Mouse (Mus musculus) ES-E14 (cell line): ENCODE measurements around the gene Rec114. TPM values are rescaled to one million over a fixed set of nuclear protein-coding genes. Genes with fewer than 3 reads are reported as not detected.

Experiments used
- DNase-seq: peaks from one replicate; pipeline ENCODE4 v3.0.0-alpha.2; 2013; ENCODE audit warnings: low read depth, low spot score
- H3K27ac ChIP-seq: 2 replicates; pipeline ENCODE4 v1.5.1; 2012; ENCODE audit warnings: low read depth, mild to moderate bottlenecking, low read length, moderate library complexity, mixed read lengths; ENCODE audit not compliant: poor library complexity, insufficient read depth, severe bottlenecking
- H3K36me3 ChIP-seq: 2 replicates; pipeline ENCODE4 v1.6.1; 2012; ENCODE audit warnings: mild to moderate bottlenecking, low read length, moderate library complexity, mixed read lengths; ENCODE audit not compliant: control insufficient read depth, poor library complexity, insufficient read depth, severe bottlenecking
- H3K4me1 ChIP-seq, 2 experiments: fragments of 150-350 bp in 1 of 2; sonication (generic) in 1 of 2; 2 replicates each; pipeline ENCODE4 v1.6.1; 2012; ENCODE audit warnings: low read length in 2 of 2, mild to moderate bottlenecking in 1 of 2, mixed read lengths in 1 of 2; ENCODE audit not compliant: control insufficient read depth in 2 of 2, insufficient read depth in 2 of 2, poor library complexity in 1 of 2
- H3K4me3 ChIP-seq, 2 experiments: fragments of 150-350 bp in 1 of 2; sonication (generic) in 1 of 2; 2 replicates each; pipeline ENCODE4 v1.5.1; 2012; ENCODE audit warnings: low read length in 2 of 2, low read depth in 1 of 2, mild to moderate bottlenecking in 1 of 2, mixed read lengths in 1 of 2; ENCODE audit not compliant: insufficient read depth in 1 of 2, poor library complexity in 1 of 2, severe bottlenecking in 1 of 2
- H3K9ac ChIP-seq: 2 replicates; pipeline ENCODE4 v1.6.1; 2012; ENCODE audit warnings: low read depth, mild to moderate bottlenecking, low read length, mixed read lengths; ENCODE audit not compliant: poor library complexity, insufficient read depth, severe bottlenecking
- H3K9me3 ChIP-seq: fragments of 150-350 bp; sonication (generic); 2 replicates; pipeline ENCODE4 v1.6.1; 2012; ENCODE audit warnings: low read depth, mild to moderate bottlenecking, low read length; ENCODE audit not compliant: control insufficient read depth, insufficient read depth
- CHD2 ChIP-seq: IDR thresholded peaks from 2 replicates; pipeline ENCODE4 v1.6.1; 2014; ENCODE audit warnings: mild to moderate bottlenecking, low read depth, low read length, inconsistent platforms
- HCFC1 ChIP-seq: IDR thresholded peaks from 2 replicates; pipeline ENCODE4 v1.6.1; 2012; ENCODE audit warnings: low read length, inconsistent platforms, borderline replicate concordance; ENCODE audit not compliant: insufficient read depth
- MAFK ChIP-seq: IDR thresholded peaks from 2 replicates; pipeline ENCODE4 v1.6.1; 2014; ENCODE audit warnings: mild to moderate bottlenecking, low read depth, low read length, inconsistent platforms; ENCODE audit not compliant: insufficient read depth
- ZC3H11A ChIP-seq: IDR thresholded peaks from 2 replicates; pipeline ENCODE4 v1.6.1; 2012; ENCODE audit warnings: low read depth, mild to moderate bottlenecking, inconsistent platforms, low read length, borderline replicate concordance
- ZNF384 ChIP-seq: IDR thresholded peaks from 2 replicates; pipeline ENCODE4 v1.6.1; 2012; ENCODE audit warnings: low read depth, low read length, inconsistent platforms
- in situ Hi-C, 2 experiments: fragments of 600-800 bp; cut with MboI; formaldehyde crosslinking; loops; one replicate each; pipeline ENCODE4 v1.15.1; 2025; ENCODE audit warnings: low sequenced_read_pairs in 2 of 2, inconsistent platforms in 1 of 2; ENCODE audit not compliant: unreplicated experiment in 2 of 2
- total RNA-seq: library from RNA; depleted of rRNA; stranded (reverse); fragments of 300-350 nt; gene quantifications from 2 replicates; pipeline ENCODE4 v1.2.3, GENCODE M21; 2012

Gene Rec114
- total RNA-seq, 1 experiment: 16.7 TPM

DNA sequence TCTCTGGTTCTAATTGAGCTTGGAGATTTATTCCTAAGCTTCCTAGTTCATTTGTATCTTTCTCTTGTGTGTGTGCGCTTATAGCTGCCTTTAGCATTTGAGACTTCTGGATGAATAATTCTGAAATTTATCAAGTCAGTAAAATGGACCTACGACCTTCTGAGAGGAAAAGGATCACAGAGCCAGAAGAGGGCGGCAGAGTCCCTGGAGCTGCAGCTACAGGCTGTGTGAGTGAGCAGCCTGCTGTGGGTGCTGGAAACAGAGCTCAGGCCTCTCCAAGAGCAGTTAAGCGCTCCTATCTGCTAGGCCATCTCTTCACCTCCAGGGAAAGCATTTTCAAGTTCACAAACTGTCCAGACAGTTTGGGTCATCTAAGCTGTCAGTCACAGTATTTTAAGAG is 81.8 kb downstream of the Rec114 start:
- H3K36me3 ChIP-seq: peaks cover 6% of the 10 kb centered on the region; the same call in 1 of the 2 replicates
- no peak overlapping the region for H3K4me3 ChIP-seq
- H3K9ac ChIP-seq: no peak overlapping the region
- DNase-seq: no peak
- no peaks in the 10 kb centered on the region for H3K9me3 ChIP-seq
- no peak overlapping the region for H3K27ac ChIP-seq
- in situ Hi-C loops: no loop called here
- peaks cover 0 to under 1% of the 10 kb centered on the region in 2 experiments; a peak in 1 of 4 replicates for H3K4me1 ChIP-seq
- TF ChIP-seq MAFK (no peak), ZC3H11A (no peak)

DNA sequence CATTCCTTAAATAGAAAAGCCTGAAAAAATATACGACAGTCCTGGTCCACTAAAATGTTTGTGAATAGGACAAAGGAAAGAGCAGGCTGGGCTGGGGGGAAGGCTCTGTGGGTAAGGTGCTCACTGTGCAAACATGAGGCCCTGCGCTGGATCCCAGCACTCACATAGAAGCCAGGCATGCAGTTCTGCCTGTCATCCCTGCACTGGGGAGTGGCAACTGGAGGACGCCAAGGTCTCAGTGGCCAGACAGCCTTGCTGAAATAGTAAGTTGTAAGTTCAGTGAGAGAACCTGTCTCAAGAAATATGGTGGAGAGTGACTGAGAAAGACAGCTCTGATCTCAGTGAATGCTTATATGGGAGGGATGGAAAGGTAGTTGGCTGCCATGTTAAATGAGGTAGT is 83.1 kb downstream of the Rec114 start:
- no peak overlapping the region for H3K27ac ChIP-seq
- H3K9ac ChIP-seq: no peak overlapping the region
- no peaks in the 10 kb centered on the region for H3K9me3 ChIP-seq
- H3K4me1 ChIP-seq: no peaks in the 10 kb centered on the region
- in situ Hi-C loops: no loop called here
- H3K36me3 ChIP-seq: peaks cover 6% of the 10 kb centered on the region; the same call in 1 of the 2 replicates
- TF ChIP-seq HCFC1 (no peak), ZNF384 (no peak), CHD2 (no peak), MAFK (no peak)
- no peak overlapping the region for H3K4me3 ChIP-seq
- no peak for DNase-seq

GRCm38 (mm10) chr9:58659989-58660388 is 83.8 kb downstream of the Rec114 start:
- in situ Hi-C loops: no loop called here
- no peak overlapping the region for H3K9ac ChIP-seq
- no peak for DNase-seq
- no peak overlapping the region for H3K27ac ChIP-seq
- TF ChIP-seq ZNF384 (no peak), CHD2 (no peak), MAFK (no peak), HCFC1 (no peak), ZC3H11A (no peak)
- H3K4me1 ChIP-seq: no peaks in the 10 kb centered on the region
- no peaks in the 10 kb centered on the region for H3K9me3 ChIP-seq
- peaks cover 6% of the 10 kb centered on the region; the same call in 1 of the 2 replicates for H3K36me3 ChIP-seq
- no peak overlapping the region for H3K4me3 ChIP-seq

- no peaks in the 10 kb centered on the region for H3K9me3 ChIP-seq
- no peak overlapping the region for H3K27ac ChIP-seq
- in situ Hi-C loops: no loop called here
- H3K36me3 ChIP-seq: peaks cover 6% of the 10 kb centered on the region; the same call in 1 of the 2 replicates
- H3K4me3 ChIP-seq: no peak overlapping the region
- TF ChIP-seq ZNF384 (no peak), MAFK (no peak), HCFC1 (no peak), CHD2 (no peak), ZC3H11A (no peak)
- H3K9ac ChIP-seq: no peak overlapping the region
- no peak for DNase-seq
- no peaks in the 10 kb centered on the region for H3K4me1 ChIP-seq
Measured at GRCm38 (mm10) chr9:58659331-58659730, 84.4 kb downstream of the Rec114 start.

DNA sequence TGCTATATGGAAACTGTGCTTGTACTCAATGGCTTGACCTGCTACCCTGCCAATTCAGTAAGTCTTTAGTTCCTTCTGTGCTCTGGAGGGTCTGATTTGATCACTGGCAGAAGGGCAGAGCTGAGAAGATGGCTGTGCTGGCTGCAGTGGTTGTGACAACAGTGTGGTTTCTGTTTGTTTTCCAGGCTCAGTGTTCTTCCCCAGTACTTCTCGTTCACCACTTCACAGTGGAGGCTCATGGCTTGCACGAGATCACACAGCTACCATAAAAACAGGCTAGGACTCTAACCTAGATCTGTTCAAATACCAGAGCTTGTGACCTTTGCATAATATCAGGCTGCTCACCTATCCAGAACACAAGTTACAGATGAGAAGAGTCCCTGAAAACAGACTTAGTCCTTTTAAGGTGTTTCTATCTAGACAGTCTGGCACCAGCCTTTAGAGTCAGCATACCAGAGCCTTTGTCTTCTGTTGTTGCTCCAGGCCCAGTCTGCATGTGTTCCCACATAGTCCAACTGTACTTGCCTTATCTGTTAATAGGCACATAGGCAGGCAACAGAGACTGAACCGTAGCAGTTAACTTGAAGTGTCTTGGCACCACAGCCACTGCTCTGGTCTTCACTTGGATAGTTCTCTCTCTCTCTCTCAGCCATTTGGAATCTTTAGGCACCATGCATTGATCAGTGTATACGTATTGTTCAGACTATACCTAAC is 85.0 kb downstream of the Rec114 start:
- H3K4me1 ChIP-seq: no peaks in the 10 kb centered on the region
- no peak overlapping the region for H3K27ac ChIP-seq
- TF ChIP-seq HCFC1 (no peak), ZC3H11A (no peak), CHD2 (no peak), MAFK (no peak), ZNF384 (no peak)
- no peak overlapping the region for H3K4me3 ChIP-seq
- in situ Hi-C loops: no loop called here
- H3K36me3 ChIP-seq: peaks cover 6% of the 10 kb centered on the region; the same call in 1 of the 2 replicates
- H3K9me3 ChIP-seq: no peaks in the 10 kb centered on the region
- DNase-seq: no peak
- H3K9ac ChIP-seq: no peak overlapping the region
